In the genomic region with DNA sequence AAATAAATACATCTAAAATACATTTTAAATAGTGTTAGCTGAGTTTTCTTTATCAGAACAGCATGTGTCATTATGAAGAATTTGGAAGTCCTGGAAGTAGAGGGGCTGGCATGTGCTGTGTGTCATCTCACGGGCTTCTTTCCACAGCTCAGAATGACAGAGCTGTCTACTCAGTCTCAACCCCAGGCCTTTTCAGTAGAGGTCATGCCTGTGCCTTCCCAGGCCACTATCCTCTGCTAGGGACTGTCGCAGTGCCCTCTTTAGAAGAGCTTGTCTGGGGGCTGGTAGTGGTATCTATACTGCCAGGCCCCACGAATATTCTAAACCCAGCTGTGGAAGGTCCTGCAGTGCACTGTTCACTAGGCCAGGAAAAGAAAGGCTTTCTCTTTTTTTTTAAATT, we compare ENCODE assay signal across 11 mouse cellular contexts. TPM values are rescaled to one million over a fixed set of nuclear protein-coding genes. Genes with fewer than 3 reads are reported as not detected.
DNase-seq lines count a peak whose midpoint lies in the region; ATAC-seq lines count a peak whose summit lies in the region.
"Had no signal": no experiment of that assay in that cellular context is flagged by ENCODE, and none has a peak within 500 bp of the region (broad histone marks: within the 10 kb centered on the region; RNA-seq: fewer than 3 reads in every experiment).

No protein-coding gene starts in this region.

- WGBS in hindbrain, embryonic 10.5 days, result 92% methylated on average over 3 of the region's 3 CpGs
- 84% methylated on average over 3 of the region's 3 CpGs for WGBS in hindbrain, embryonic 11.5 days
- WGBS in embryonic facial prominence, embryonic 12.5 days, result 79% methylated on average over 3 of the region's 3 CpGs
- WGBS in limb, embryonic 15.5 days, result 75% methylated on average over 3 of the region's 3 CpGs

- no peak overlapping the region for H3K4me2 ChIP-seq in hindbrain, embryonic 11.5 days (replicated peaks; ENCODE audit: low read depth, low read length)
- H3K4me2 ChIP-seq in embryonic facial prominence, embryonic 12.5 days (replicated peaks), result peak overlapping the region; percentile 86
- peak overlapping the region; percentile 54 for H3K4me2 ChIP-seq in limb, embryonic 15.5 days

- no peaks in the 10 kb centered on the region for H3K27me3 ChIP-seq in hindbrain, embryonic 10.5 days (ENCODE audit: insufficient read depth, poor library complexity, severe bottlenecking)
- no peaks in the 10 kb centered on the region for H3K27me3 ChIP-seq in hindbrain, embryonic 11.5 days (ENCODE audit: control insufficient read depth, insufficient read depth, low read length)
- H3K27me3 ChIP-seq in embryonic facial prominence, embryonic 12.5 days, result no peaks in the 10 kb centered on the region
- no peaks in the 10 kb centered on the region for H3K27me3 ChIP-seq in limb, embryonic 15.5 days

- no peak overlapping the region for H3K27ac ChIP-seq in hindbrain, embryonic 10.5 days
- H3K27ac ChIP-seq in hindbrain, embryonic 11.5 days (ENCODE audit: low read depth, low read length), result no peak overlapping the region
- no peak overlapping the region for H3K27ac ChIP-seq in embryonic facial prominence, embryonic 12.5 days
- H3K27ac ChIP-seq in limb, embryonic 15.5 days, result no peak overlapping the region

- no peak for ATAC-seq in hindbrain, embryonic 11.5 days (ENCODE audit: low FRiP score)
- no peak for ATAC-seq in embryonic facial prominence, embryonic 12.5 days (ENCODE audit: insufficient number of reproducible peaks, insufficient read depth, low FRiP score, low TSS enrichment)
- no peak for ATAC-seq in limb, embryonic 15.5 days (ENCODE audit: insufficient number of reproducible peaks, low FRiP score, low TSS enrichment, low read depth)

- DNase-seq in hindbrain, embryonic 10.5 days (ENCODE audit: low spot score), result no peak
- no peak for DNase-seq in hindbrain, embryonic 11.5 days (ENCODE audit: low spot score)
- peak; percentile 56 for DNase-seq in A20 (ENCODE audit: low read depth, low spot score)
- no peak for DNase-seq in urinary bladder, postnatal 14 days (ENCODE audit: low spot score)
- DNase-seq in right cerebral cortex, postnatal 14 days, result no peak
- no peak for DNase-seq in left cerebral cortex, adult 9 months (ENCODE audit: low spot score in 2 of 2)
- DNase-seq: cerebellum, adult 18-20 months; kidney, adult 18-20 months; right cerebral cortex, postnatal 4 days had no signal

- peaks cover 14% of the 10 kb centered on the region for H3K36me3 ChIP-seq in hindbrain, embryonic 10.5 days
- H3K36me3 ChIP-seq in hindbrain, embryonic 11.5 days (ENCODE audit: control insufficient read depth, insufficient read depth, low read length), result no peaks in the 10 kb centered on the region
- H3K36me3 ChIP-seq in embryonic facial prominence, embryonic 12.5 days, result no peaks in the 10 kb centered on the region
- no peaks in the 10 kb centered on the region; the same call in 1 of the 2 replicates for H3K36me3 ChIP-seq in limb, embryonic 15.5 days

- no peaks in the 10 kb centered on the region for H3K9me3 ChIP-seq in hindbrain, embryonic 10.5 days
- no peaks in the 10 kb centered on the region for H3K9me3 ChIP-seq in hindbrain, embryonic 11.5 days (ENCODE audit: control insufficient read depth, low read length)
- no peaks in the 10 kb centered on the region for H3K9me3 ChIP-seq in embryonic facial prominence, embryonic 12.5 days
- H3K9me3 ChIP-seq in limb, embryonic 15.5 days, result no peaks in the 10 kb centered on the region

- H3K4me3 ChIP-seq in hindbrain, embryonic 10.5 days, result peak overlapping the region; percentile 78
- H3K4me3 ChIP-seq in hindbrain, embryonic 11.5 days (ENCODE audit: low read depth, low read length), result no peak overlapping the region
- H3K4me3 ChIP-seq in embryonic facial prominence, embryonic 12.5 days, result no peak overlapping the region
- no peak overlapping the region for H3K4me3 ChIP-seq in limb, embryonic 15.5 days

- H3K4me1 ChIP-seq in hindbrain, embryonic 10.5 days (replicated peaks), result peaks cover 38% of the 10 kb centered on the region
- H3K4me1 ChIP-seq in hindbrain, embryonic 11.5 days (replicated peaks; ENCODE audit: control insufficient read depth, insufficient read depth, low read length), result peaks cover 8% of the 10 kb centered on the region
- peaks cover 17% of the 10 kb centered on the region for H3K4me1 ChIP-seq in embryonic facial prominence, embryonic 12.5 days
- H3K4me1 ChIP-seq in limb, embryonic 15.5 days, result peaks cover 47% of the 10 kb centered on the region

- H3K9ac ChIP-seq in hindbrain, embryonic 11.5 days (ENCODE audit: low read depth, low read length), result no peak overlapping the region
- peak overlapping the region; percentile 10; the same call in 1 of the 2 replicates for H3K9ac ChIP-seq in embryonic facial prominence, embryonic 12.5 days
- no peak overlapping the region for H3K9ac ChIP-seq in limb, embryonic 15.5 days

RNA-seq across cellular contexts. Expression of gene Rapgef1, which starts 2.1 kb away (rescaled TPM):
- polyA plus RNA-seq in hindbrain, embryonic 10.5 days (2016; fragmentation: Nextera tagmentation; extraction: Ambion mirVana), result 13.5 and 16.0 TPM in 2 replicates
- 13.3 and 14.3 TPM in 2 replicates for polyA plus RNA-seq in hindbrain, embryonic 11.5 days (2014; fragmentation: Nextera tagmentation; extraction: Ambion mirVana)
- 20.3 and 21.7 TPM in 2 replicates for polyA plus RNA-seq in embryonic facial prominence, embryonic 12.5 days (2016; fragmentation: Nextera tagmentation; extraction: Ambion mirVana)
- polyA plus RNA-seq in limb, embryonic 15.5 days (2015; fragmentation: Nextera tagmentation; extraction: Ambion mirVana), result 15.9 and 17.1 TPM in 2 replicates
